Mouse (Mus musculus) testis, adult 2 months (tissue): ENCODE measurements around the gene Mbnl2. TPM values are rescaled to one million over a fixed set of nuclear protein-coding genes. Genes with fewer than 3 reads are reported as not detected.
A peak's percentile ranks its signal among the peaks of the same experiment; 100 is the strongest.

Experiments used
- H3K27ac ChIP-seq: fragments of 200-500 bp; 2 replicates; pipeline ENCODE4 v1.5.1; 2012; ENCODE audit warnings: low read depth, low read length; ENCODE audit not compliant: control insufficient read depth, insufficient read depth
- H3K27me3 ChIP-seq: fragments of 200-500 bp; 2 replicates; pipeline ENCODE4 v1.6.1; 2012; ENCODE audit warnings: mild to moderate bottlenecking, low read length, moderate library complexity; ENCODE audit not compliant: control insufficient read depth, insufficient read depth
- H3K36me3 ChIP-seq: fragments of 200-500 bp; 2 replicates; pipeline ENCODE4 v1.6.1; 2012; ENCODE audit warnings: mild to moderate bottlenecking, low read length; ENCODE audit not compliant: control insufficient read depth, insufficient read depth
- H3K4me1 ChIP-seq: fragments of 200-500 bp; 2 replicates; pipeline ENCODE4 v1.6.1; 2012; ENCODE audit warnings: low read length; ENCODE audit not compliant: control insufficient read depth, insufficient read depth
- H3K4me3 ChIP-seq: fragments of 200-500 bp; 2 replicates; pipeline ENCODE4 v1.5.1; 2012; ENCODE audit warnings: low read depth, mild to moderate bottlenecking, low read length, moderate library complexity, mixed read lengths; ENCODE audit not compliant: control insufficient read depth
- CTCF ChIP-seq: fragments of 200-500 bp; IDR thresholded peaks from 2 replicates; pipeline ENCODE4 v1.5.1; 2012; ENCODE audit warnings: low read depth, mild to moderate bottlenecking, inconsistent platforms, low read length, moderate library complexity; ENCODE audit not compliant: control insufficient read depth, insufficient read depth, insufficient replicate concordance
- POLR2A ChIP-seq: fragments of 200-500 bp; IDR thresholded peaks from 2 replicates; pipeline ENCODE4 v1.6.1; 2012; ENCODE audit warnings: low read depth, mild to moderate bottlenecking, inconsistent platforms, low read length, moderate library complexity; ENCODE audit not compliant: control insufficient read depth
- polyA plus RNA-seq: library from polyadenylated mRNA; depleted of rRNA; stranded (reverse); fragments of >200 nt; gene quantifications from 2 replicates; pipeline ENCODE4 v1.2.3, GENCODE M21; 2012

Mbnl2 gene
- polyA plus RNA-seq, 1 experiment, result 14.7 TPM

- TF ChIP-seq CTCF (no peak), POLR2A (no peak)
- peaks cover 6% of the 10 kb centered on the region for H3K4me1 ChIP-seq
- H3K4me3 ChIP-seq, result no peak overlapping the region
- no peak overlapping the region for H3K27ac ChIP-seq
- H3K36me3 ChIP-seq, result no peaks in the 10 kb centered on the region
- no peaks in the 10 kb centered on the region for H3K27me3 ChIP-seq
These were observed 20.1 kb downstream of the Mbnl2 start for GRCm38 (mm10) chr14:120295355-120296220.

GRCm38 (mm10) chr14:120296231-120297006, 20.9 kb downstream of the Mbnl2 start:
- no peaks in the 10 kb centered on the region for H3K36me3 ChIP-seq
- H3K4me1 ChIP-seq, result peaks cover 6% of the 10 kb centered on the region
- TF ChIP-seq CTCF (no peak), POLR2A (no peak)
- H3K4me3 ChIP-seq, result no peak overlapping the region
- H3K27me3 ChIP-seq, result no peaks in the 10 kb centered on the region
- peak overlapping the region; percentile 14 for H3K27ac ChIP-seq

DNA sequence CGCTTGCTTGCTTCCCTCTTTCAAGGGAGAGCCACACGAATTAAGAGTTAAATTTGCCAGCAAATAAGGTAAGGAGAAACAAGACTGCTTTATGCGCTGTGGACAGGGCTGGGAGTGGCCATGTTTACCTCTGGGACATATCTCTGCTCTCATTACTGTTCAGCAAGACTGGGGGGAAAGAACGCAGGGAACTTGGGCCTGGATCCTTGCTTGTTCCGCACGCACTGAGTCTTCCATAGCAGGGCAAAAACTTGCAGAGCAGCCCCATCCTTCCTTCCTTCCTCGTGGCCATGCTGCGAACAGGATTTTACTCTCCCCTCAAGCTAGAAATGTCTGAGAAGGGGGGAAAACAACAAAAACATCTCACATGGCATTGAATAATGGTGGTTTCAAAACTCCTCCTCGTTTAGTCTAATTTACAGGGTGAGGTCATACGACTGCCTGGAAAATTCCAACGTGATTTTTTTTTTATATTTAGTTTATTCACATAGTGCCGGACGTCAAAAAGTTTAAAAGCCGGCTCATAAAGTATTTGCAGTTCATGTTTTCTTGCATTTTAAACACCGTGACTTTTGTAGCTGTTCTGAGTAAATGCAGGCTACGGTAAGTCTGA, 21.8 kb downstream of the Mbnl2 start:
- no peaks in the 10 kb centered on the region for H3K27me3 ChIP-seq
- no peak overlapping the region for H3K4me3 ChIP-seq
- no peaks in the 10 kb centered on the region for H3K36me3 ChIP-seq
- H3K27ac ChIP-seq, result peak overlapping the region; percentile 14; the same call in 1 of the 2 replicates
- H3K4me1 ChIP-seq, result peaks cover 6% of the 10 kb centered on the region
- TF ChIP-seq POLR2A (no peak), CTCF (no peak)

GRCm38 (mm10) chr14:120297833-120298232, 22.4 kb downstream of the Mbnl2 start:
- TF ChIP-seq CTCF, result no peak
- no peak for TF ChIP-seq POLR2A
- Histone ChIP-seq H3K36me3 (no peaks in the 10 kb centered on the region), H3K4me3 (no peak overlapping the region), H3K27ac (no peak overlapping the region; the same call in 1 of the 2 replicates), H3K4me1 (peaks cover 6% of the 10 kb centered on the region), H3K27me3 (no peaks in the 10 kb centered on the region)

DNA sequence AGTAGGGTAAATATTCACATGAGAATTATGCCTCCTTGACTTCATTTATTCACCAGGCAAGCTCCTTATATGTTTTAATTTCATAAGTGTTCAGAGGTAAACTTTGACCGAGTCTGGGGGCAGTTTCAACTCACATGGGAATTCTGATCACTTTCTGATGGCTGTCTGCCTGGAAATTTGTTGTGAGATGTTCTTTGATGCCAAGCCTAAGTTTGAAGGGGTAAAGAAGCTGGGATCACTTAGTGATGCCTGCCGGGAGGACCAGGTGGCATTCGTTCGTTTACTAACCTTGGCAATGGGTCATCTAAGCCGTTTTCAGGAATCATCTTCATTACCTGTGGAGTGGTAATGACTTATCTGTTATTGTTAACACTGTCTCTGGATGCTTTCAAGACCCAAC, 23.0 kb downstream of the Mbnl2 start:
- TF ChIP-seq CTCF (no peak), POLR2A (no peak)
- Histone ChIP-seq H3K27me3 (no peaks in the 10 kb centered on the region), H3K4me3 (no peak overlapping the region), H3K36me3 (no peaks in the 10 kb centered on the region), H3K4me1 (peaks cover 6% of the 10 kb centered on the region), H3K27ac (no peak overlapping the region)

DNA sequence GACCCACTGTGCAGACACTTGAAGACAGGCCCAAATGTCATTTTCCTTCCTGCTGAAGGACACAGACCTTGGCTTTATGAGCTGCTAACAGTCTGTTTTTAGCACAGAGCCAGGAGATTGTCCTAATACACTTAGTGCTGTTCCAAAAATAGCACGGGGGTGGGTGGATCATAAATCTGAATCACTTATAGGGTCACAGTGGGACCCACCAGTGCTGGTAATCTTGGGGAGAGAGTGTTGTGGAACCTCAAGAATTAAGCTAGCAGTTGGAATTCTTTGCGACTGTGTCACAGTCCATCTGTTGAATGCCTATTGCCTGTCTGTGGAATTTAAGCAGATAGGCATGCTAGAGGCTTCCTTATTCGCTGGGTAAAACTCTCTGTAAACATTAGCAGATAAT, 24.2 kb downstream of the Mbnl2 start:
- peaks cover 6% of the 10 kb centered on the region for H3K4me1 ChIP-seq
- no peak for TF ChIP-seq POLR2A
- TF ChIP-seq CTCF, result no peak
- no peaks in the 10 kb centered on the region for H3K36me3 ChIP-seq
- no peaks in the 10 kb centered on the region for H3K27me3 ChIP-seq
- H3K4me3 ChIP-seq, result no peak overlapping the region
- no peak overlapping the region for H3K27ac ChIP-seq

DNA sequence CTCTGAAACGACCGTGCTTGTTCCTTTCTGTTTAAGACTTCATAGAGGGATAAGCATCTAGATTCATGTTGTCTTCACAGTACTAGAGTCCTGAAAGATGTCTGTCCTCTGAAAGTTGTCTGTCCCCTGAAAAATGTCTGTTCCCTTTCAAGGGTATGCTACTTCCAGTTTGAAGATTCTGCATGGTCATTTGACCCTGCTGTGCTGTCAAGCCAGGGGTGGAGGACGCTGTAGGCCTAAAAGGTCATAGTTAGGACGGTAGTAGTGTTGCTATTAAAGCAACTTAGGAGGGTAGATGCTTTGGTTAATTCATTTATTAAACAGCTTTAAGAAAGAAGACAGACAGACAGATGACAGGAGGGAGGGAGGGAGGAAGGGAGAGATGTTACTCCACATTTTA, 24.7 kb downstream of the Mbnl2 start:
- H3K4me3 ChIP-seq, result no peak overlapping the region
- H3K27me3 ChIP-seq, result no peaks in the 10 kb centered on the region
- TF ChIP-seq POLR2A (no peak), CTCF (no peak)
- H3K4me1 ChIP-seq, result peaks cover 6% of the 10 kb centered on the region
- no peak overlapping the region for H3K27ac ChIP-seq
- no peaks in the 10 kb centered on the region for H3K36me3 ChIP-seq

- H3K4me1 ChIP-seq, result peaks cover 6% of the 10 kb centered on the region
- no peak overlapping the region for H3K27ac ChIP-seq
- H3K4me3 ChIP-seq, result no peak overlapping the region
These were observed 25.3 kb downstream of the Mbnl2 start for GRCm38 (mm10) chr14:120300814-120301213.

More at GRCm38 (mm10) chr14:120300814-120301213, 25.3 kb downstream of the Mbnl2 start:
- TF ChIP-seq POLR2A, result no peak
- no peak for TF ChIP-seq CTCF
- no peaks in the 10 kb centered on the region for H3K27me3 ChIP-seq
- H3K36me3 ChIP-seq, result no peaks in the 10 kb centered on the region
